Mouse (Mus musculus) heart, postnatal 4 days (tissue): ENCODE measurements at regions not wholly inside any gene's neighbourhood (a gene's known extent, or its start where the extent isn't known, plus 50 kb on each side); places are given as distances from the start of the nearest gene placed in this dataset.

Experiments used
- DNase-seq: peaks from one replicate; pipeline ENCODE4 v3.0.0; 2021

DNA sequence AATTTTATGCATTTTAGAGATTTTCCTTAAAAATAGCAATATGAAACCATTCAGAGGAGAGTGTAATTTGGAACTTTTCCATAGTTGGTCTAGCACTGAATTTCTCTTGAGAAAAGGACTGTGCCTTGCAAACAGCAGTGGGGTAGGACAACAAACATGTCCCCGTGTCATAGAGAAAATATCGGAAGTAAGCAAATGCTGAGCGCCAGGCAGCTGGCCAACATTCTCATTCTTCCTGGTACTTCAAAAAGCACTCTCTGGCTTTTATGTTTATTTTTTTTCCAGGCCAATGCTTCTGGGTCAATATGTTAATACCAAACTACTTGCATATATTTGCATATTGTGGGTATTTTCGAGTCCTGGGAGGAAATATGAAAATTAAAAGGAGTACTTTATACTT, 568.5 kb downstream of the Btbd3 start:
- no peak for DNase-seq

GRCm38 (mm10) chr2:138827813-138828570, 571.6 kb downstream of the Btbd3 start:
- DNase-seq: no peak

- no peak for DNase-seq
Measured at GRCm38 (mm10) chr2:138838846-138839245, 582.5 kb downstream of the Btbd3 start.

- no peak for DNase-seq
Measured at GRCm38 (mm10) chr2:138859121-138859520, 602.8 kb downstream of the Btbd3 start.

DNA sequence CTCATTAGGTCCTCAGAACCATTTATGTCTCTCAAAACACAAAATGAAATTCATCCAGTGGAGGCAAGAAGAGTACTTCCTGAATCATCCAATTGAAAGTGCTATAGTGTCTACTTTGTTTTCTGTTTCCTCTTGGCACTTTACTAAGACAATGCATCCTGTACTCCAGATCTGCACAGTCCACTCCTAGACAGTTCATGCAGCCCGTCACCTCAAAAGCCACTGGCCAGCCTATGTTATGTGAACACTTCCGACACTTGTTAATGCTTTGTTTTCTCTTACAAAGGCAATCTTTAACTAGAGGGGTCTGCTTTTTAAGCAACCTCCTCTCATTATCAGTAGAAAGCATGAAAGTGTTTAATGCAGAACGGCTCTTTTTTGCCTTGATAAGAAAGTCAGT, 597.1 kb upstream of the Sptlc3 start:
- no peak for DNase-seq

DNA sequence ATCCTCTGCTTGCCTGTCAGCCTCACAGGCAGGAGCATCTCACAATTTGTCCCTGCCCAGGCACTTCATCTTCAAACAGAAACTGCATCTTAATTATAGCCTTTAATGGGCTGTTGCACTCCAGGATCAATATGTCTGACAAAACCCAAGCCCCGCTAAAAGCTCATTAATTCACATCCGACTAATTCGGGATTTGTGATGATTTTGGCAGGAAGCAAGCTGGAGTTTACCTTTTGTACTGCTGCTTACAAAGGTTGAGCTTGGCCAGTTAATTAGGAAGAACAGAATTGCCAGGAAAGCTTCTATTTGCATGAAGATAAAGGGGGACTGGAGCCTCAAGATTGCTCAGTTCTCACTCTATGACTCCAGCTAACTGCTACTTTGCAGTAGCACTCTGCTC, 596.6 kb upstream of the Sptlc3 start:
- DNase-seq: no peak

DNA sequence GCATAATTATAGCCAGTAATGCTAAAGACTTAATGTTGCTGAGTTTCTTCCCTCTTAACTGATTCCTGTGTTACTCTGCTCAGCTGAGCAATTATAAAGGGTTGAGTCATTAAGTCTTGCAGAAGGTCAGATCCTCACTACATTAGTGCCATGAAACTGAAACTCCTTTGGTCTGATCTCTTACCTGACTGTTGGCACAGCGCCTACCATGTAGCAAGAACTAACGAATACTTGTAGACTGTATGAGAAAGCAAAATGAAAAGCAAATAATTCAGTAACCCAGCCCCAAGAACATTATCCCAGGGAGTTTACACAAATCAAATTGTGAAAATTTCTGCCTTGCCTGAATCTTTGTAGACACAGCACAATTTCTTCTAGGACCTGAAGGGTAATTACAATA, 556.5 kb upstream of the Sptlc3 start:
- no peak for DNase-seq

GRCm38 (mm10) chr2:138939367-138939766, 554.3 kb upstream of the Sptlc3 start:
- no peak for DNase-seq

- DNase-seq: no peak
Measured at GRCm38 (mm10) chr2:138966110-138966790, 527.5 kb upstream of the Sptlc3 start.

GRCm38 (mm10) chr2:138974548-138974947, 519.2 kb upstream of the Sptlc3 start:
- no peak for DNase-seq

- no peak for DNase-seq
Measured at GRCm38 (mm10) chr2:138990031-138990430, 503.7 kb upstream of the Sptlc3 start.

GRCm38 (mm10) chr2:139032105-139032812, 461.5 kb upstream of the Sptlc3 start:
- no peak for DNase-seq

DNA sequence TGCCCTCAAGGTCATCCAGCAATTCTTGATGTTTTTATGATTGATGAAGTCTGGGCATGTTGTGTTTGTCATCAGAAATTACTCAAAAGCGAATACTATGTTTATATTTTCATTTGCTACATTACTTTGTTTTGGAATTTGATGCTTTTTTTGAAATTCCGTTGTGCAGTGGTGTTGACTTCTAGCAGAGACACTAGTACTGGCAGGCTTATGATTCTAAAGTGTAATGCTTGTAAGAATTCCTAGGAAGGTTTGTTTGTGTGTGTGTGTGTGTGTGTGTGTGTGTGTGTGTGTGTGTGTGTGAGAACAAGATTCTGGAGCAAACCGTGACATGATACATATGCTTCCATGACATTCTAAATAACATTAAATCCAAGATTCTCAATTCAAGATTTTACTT, 458.9 kb upstream of the Sptlc3 start:
- no peak for DNase-seq

- DNase-seq: no peak
Measured at GRCm38 (mm10) chr2:139041671-139042273, 451.9 kb upstream of the Sptlc3 start.

DNA sequence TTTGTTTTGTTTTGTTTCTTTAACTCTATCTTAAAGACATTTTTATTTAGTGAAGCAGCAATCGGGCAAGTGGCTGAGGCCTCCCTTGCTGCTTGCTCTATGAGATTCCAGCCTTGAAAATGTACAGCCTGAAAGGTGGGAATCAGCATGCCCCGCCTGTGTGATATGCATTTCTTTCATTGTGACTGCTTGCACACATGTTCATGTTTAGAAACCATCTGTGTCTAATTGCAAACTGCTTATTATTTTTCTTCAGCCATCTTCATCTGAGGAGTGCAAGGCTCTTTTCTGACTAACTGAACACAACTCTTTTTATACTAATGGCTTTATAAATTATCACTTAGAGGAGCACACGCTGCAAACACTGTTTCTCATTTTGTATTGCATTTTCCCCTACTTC, 449.0 kb upstream of the Sptlc3 start:
- no peak for DNase-seq

DNA sequence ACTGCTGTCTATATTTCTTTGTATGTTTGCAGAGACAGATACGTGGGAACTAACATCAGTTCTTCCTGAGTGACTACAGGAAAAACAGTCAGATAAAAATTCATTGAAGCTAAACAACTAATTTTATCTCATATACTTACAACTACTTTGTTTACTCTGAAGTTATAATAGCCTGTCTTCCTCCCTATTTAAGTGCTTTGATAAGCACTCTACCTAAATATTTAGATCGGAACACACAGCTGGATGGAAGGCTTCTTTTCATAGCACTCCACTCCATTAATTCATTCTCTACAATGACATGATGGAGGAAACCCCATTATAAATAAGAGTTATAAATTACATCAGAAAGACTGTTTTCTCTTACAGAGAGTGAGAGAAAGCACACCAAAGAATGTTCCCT, 438.5 kb upstream of the Sptlc3 start:
- DNase-seq: no peak

DNA sequence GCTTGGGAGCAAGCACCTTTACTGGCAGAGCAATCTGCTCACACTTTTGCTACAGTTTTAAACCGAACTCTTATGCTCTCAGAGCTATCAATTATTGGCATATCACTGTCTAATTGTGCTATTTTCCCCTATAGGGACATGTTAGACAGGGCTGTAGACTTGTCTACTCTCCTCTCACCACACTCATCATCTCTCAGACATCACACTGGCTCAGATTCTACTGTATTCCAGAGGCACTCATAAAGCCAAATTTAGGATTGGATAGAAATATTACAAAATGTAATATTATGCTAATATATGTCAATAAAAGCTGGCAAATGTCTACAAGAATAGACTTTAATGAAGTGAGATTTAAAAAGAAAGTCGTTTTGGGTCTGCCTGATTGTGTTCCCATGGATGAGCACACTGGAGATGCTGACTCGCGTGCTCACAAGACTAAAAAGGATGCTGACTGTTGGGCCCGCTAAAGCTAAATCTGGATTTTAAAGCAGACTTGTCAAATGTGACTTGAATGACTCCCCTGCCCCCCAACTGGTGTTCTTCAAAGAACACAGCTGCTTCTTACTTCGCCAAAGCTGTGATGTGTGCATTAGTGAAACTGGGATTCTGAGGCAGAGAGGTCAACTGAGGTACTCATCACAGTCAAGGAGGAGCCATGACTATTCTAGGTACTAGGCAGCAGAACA, 424.3 kb upstream of the Sptlc3 start:
- DNase-seq: no peak

- no peak for DNase-seq
Measured at GRCm38 (mm10) chr2:139071690-139072089, 422.0 kb upstream of the Sptlc3 start.

DNA sequence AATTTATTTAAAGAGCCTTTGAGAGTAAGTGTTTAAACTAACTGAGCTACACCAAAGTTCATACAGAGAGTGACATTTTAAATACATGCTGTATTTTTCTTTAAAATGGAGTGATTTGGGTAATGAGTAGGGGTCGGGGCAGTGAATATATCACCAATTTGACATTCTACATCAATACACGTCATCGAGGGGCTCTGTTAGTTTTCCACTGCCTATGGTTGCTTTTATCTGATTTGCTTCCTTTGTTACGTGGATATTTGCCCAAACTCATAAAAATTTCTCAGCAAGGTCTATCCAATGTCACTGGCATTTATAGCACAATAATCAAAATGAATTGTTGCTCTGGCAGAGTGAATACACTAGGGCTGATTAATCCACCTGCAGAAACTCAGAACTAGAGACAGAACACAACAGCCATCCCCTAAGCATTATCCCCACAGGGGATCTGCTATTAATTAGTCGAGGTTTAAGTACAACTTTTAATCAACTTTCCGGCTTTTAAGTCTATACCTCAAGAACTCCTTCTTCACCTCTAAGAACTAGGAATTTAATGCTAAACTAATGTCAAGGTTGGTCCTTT, 400.1 kb upstream of the Sptlc3 start:
- DNase-seq: no peak

DNA sequence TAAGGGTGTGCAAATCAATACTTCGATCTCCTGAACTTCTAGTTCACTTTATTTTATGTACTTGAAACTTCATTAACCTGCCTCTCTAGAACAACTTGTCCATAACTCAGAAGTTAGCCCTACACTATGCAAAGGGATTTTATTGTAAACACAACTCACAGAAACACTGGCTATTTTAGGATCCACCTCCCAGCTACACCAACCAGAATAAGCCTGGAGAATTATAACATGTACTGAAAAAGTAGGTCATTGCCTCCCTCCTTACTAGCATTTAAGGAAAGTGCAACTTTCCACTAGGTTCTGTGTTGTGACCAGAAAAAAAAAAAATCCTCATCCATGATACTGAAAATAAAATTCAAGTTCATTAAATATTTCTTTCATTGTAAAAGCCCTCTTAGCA, 382.0 kb upstream of the Sptlc3 start:
- no peak for DNase-seq

DNA sequence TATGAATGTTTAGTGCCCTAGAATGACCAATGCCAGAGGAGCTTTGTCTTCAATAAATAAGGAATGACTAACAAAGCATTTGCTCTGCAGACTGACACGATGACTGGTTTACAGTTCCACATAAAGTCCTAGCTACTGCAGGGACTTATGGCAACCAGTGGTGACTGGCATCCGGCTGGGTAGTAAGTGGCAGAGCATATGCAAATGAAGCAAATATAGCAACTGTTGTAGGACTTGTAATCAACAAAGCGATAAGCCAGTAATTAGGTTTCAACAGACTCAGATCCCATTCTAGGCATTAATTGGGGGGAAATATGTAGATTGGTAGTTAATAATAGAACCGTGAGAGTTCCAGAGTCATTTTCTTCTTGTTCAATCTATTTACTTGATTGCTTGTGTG, 379.2 kb upstream of the Sptlc3 start:
- no peak for DNase-seq

- DNase-seq: no peak
Measured at GRCm38 (mm10) chr2:139120905-139121304, 372.8 kb upstream of the Sptlc3 start.
